Mouse (Mus musculus) kidney, adult 2 months (tissue): ENCODE measurements around the gene Hcn2.

ENCODE experiments used
- CTCF ChIP-seq: fragments of 200-500 bp; conservative IDR thresholded peaks from 2 replicates; pipeline ENCODE4 v1.5.1; 2011; ENCODE audit warnings: low read depth, mild to moderate bottlenecking, control low read depth, low read length, moderate library complexity, mixed read lengths; ENCODE audit not compliant: insufficient read depth, insufficient read length
- POLR2A ChIP-seq: fragments of 200-500 bp; IDR thresholded peaks from one replicate; pipeline ENCODE4 v1.6.1; 2011; ENCODE audit warnings: low read depth, low read length, control low read depth

DNA sequence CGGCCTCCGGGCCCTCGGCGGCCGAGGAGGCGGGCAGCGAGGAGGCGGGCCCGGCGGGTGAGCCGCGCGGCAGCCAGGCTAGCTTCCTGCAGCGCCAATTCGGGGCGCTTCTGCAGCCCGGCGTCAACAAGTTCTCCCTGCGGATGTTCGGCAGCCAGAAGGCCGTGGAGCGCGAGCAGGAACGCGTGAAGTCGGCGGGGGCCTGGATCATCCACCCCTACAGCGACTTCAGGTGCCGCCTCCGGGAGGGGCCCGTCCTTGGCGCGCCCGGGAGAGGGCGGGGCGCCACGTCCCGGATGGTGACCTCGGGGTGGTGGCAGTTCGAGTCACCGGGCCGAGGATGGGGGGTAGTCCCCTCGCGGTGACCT is 538 bp downstream of the Hcn2 start:
- TF ChIP-seq POLR2A = no peak
- no peak for TF ChIP-seq CTCF
